Mouse (Mus musculus): ENCODE data around the gene Trappc6b.
"Not testable (repeated sequence)": the region's sequence is repeated elsewhere in the genome, so short reads cannot be mapped to it uniquely, and the experiment has no call there.

The Trappc6b gene
- long read RNA-seq, experiment 1, transcript Trappc6b-201 (6 exons, 1,255 nt), result major isoform, 56 of 71 reads
- long read RNA-seq, experiment 1, partial matches to known transcripts, result 4 of 71 reads
- long read RNA-seq, experiment 1, other reads (novel, unspliced or antisense), result 5 of 71 reads
- long read RNA-seq, experiment 2, transcript Trappc6b-201 (6 exons, 1,255 nt), result major isoform, 40 of 51 reads
- long read RNA-seq, experiment 2, partial matches to known transcripts, result 1 of 51 reads
- long read RNA-seq, experiment 2, other reads (novel, unspliced or antisense), result 6 of 51 reads

GRCm38 (mm10) chr12:59060993-59061595, at the start of gene Trappc6b:
Trappc6b (minus strand) TSS chr12:59061472.
- intact Hi-C loops (cut with DNase I), result no loop called here

GRCm38 (mm10) chr12:59107926-59108325, 46.7 kb upstream of the Trappc6b start:
- intact Hi-C loops (cut with DNase I), result no loop called here

- intact Hi-C loops (cut with DNase I), result no loop called here
Observed at GRCm38 (mm10) chr12:59106491-59106890, 45.2 kb upstream of the Trappc6b start.

DNA sequence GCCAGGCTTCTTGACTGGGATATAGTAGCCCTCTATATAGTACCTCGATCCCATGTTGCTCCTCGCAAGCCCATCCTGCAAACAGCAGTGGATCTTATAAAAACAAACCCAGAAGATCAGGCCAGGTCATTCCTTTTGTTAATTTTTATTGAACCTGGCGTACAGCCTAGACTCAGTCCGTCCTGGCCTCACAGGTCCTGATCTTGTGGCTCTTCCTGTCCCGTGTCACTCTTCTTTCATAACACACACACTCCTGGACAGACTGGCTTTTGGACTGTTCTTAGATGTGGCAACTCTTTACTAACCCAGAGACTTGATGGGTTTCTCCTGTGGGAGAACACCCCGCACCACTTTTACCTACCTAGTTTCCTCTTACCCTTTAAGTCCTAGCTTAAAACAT, 44.6 kb upstream of the Trappc6b start:
- intact Hi-C loops (cut with DNase I), result no loop called here

DNA sequence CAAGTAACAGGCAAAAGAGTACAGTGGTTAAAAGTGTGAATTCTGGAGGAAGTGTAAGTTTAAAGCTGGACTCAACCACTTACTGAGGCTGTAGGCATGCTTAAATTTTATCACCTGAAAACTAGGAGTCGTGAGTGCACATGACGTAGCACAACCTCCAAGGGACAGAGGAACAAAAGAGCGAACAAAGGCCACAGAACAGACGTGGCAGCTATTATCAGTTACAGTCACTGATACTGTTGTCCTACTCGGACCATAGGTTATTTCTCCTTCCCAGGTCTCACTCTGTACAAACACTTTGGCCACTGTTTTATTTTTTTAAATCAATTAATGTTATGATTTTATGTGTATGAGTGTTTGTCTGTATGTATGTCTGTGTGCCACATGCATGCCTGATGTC, 43.5 kb upstream of the Trappc6b start:
- intact Hi-C loops (cut with DNase I), result no loop called here

DNA sequence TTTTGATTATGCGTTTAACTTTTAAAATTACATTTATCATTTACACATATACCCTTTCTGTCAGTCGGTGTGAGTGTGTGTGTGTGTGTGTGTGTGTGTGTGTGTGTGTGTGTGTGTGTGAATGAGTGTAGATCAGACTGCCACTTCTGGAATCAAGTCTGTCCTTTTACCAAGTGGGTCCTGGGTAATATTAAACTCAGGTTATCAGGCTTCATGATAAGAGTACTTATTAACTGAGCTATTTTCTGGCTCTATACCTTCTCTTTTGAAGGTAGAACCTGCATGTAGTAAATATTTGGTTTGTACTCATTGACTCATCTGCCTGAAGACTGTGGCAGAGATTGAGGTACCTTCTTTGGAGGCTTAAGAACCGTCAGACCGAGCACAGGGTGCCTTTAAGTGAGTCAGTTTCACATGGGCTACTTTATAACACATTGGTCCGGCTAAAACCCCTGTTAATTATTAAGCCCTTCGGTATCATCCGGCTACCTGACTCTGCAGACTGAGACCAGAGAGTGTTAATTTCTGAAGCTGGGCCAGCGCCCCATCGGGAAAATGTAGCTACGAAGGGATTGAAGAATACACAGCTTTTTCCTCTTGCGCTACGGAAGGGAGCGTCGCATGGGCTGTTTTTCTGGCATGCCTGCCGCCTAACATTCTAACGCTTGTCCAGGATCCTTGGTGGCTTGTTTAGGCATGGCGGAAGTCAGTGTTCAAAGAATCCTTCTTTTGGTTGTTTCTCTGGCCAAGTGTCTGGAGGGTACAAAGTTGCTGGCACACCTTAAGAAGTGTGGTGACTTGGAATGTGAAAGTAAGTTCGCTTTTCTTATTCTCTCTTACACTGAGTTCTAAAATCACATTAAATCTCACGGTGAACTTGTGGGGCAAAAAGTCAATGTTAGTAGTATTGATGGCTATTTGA, 34.1 kb upstream of the Trappc6b start, which contains the start of gene Mia2:
TSS of gene Mia2 (plus strand) at position 696 of the 922 bp plus-strand sequence.
- intact Hi-C loops (cut with DNase I), result no loop called here

GRCm38 (mm10) chr12:59093543-59093942, 32.3 kb upstream of the Trappc6b start:
- intact Hi-C loops (cut with DNase I), result no loop called here

GRCm38 (mm10) chr12:59086171-59086570, 24.9 kb upstream of the Trappc6b start:
- intact Hi-C loops (cut with DNase I), result no loop called here

DNA sequence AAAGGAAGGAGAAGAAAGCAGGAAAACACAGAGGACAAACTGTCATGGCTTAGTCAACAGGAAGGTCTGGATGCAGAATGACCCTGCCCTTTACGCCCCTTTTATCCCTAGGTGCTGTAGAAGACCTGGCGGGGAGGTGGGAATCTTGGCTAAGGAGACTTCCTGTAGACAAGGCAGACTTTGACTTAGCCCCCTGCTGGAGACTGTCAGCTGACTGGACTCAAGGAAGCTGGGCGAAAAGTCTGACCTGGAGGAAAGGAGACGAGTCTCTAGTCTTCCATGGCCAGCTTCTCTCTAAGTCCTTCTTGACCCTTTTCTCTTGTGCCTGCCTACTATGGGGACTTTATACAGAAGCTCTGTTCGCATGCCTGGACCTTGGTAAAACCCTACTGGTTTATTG, 23.2 kb upstream of the Trappc6b start:
- intact Hi-C loops (cut with DNase I), result no loop called here

DNA sequence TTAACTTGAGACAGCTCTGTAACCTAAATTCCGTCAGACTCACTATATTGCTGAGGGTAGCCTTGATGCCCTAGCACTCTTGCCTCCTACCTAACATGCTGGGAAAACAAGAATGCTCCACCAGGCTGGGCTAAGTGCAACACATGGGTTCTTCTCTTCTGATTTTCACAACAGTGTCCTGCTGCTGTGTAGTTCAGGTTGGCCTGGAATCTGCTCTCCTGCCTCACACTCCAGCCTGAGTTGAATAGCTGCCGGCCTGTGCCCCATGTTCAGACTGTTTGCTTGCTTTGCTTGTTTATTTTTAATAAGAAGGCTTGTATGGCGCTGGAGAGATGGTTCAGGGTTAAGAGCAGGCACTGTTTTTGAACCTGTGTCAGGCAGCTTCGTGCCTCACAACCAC, 19.2 kb upstream of the Trappc6b start:
- intact Hi-C loops (cut with DNase I), result no loop called here

DNA sequence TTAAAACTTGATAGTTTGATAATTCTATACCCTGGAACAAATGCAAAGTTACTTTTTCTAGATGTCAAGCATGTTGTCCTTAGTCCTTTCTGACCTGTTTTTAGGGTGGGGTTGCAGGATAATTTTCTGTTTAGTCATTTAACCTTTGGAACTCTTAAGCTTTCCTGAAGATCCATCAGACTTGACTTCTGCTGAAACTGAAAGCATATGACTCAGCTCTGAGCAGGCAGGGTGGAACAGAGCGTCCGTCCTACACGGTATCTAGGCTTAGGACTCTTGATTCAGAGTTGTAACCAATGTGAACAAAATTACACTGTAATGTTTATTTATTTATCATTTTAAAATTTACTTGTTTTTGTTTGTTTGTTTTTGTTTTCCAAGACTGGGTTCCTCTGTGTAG, 16.6 kb upstream of the Trappc6b start:
- intact Hi-C loops (cut with DNase I), result no loop called here

DNA sequence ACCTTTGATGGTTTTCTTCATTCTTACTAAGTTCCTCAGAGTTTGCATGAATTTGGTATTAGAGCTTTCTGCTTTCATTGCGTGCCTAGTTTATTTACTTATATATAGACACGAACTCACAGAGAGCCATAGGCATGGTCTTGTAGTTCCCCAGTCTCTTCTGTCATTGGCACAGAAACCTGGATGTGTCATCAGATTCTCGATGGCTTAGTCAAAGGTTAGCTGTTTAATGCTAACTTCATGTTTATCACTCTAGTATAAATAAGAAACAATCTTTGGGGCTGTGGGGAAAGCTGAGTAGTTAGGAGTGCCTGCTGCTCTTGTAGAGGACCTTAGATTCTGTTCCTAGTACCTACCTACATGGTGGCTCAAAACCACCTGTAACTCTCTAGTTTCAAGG, 15.7 kb upstream of the Trappc6b start:
- intact Hi-C loops (cut with DNase I), result no loop called here

GRCm38 (mm10) chr12:59074052-59074451, 12.8 kb upstream of the Trappc6b start:
- intact Hi-C loops (cut with DNase I), result no loop called here

GRCm38 (mm10) chr12:59072286-59072685, 11.0 kb upstream of the Trappc6b start:
- intact Hi-C loops (cut with DNase I), result no loop called here

- intact Hi-C loops (cut with DNase I), result loop anchor here (5.0 kb wide), 2 partner anchors 64 to 149 kb away; partner anchors contain the start of gene Fbxo33
Observed at GRCm38 (mm10) chr12:59068791-59069190, 7.5 kb upstream of the Trappc6b start.

GRCm38 (mm10) chr12:59067095-59067494, 5.8 kb upstream of the Trappc6b start:
- intact Hi-C loops (cut with DNase I), result loop anchor here (5.0 kb wide), 2 partner anchors 65 to 150 kb away; partner anchors contain the start of gene Fbxo33

DNA sequence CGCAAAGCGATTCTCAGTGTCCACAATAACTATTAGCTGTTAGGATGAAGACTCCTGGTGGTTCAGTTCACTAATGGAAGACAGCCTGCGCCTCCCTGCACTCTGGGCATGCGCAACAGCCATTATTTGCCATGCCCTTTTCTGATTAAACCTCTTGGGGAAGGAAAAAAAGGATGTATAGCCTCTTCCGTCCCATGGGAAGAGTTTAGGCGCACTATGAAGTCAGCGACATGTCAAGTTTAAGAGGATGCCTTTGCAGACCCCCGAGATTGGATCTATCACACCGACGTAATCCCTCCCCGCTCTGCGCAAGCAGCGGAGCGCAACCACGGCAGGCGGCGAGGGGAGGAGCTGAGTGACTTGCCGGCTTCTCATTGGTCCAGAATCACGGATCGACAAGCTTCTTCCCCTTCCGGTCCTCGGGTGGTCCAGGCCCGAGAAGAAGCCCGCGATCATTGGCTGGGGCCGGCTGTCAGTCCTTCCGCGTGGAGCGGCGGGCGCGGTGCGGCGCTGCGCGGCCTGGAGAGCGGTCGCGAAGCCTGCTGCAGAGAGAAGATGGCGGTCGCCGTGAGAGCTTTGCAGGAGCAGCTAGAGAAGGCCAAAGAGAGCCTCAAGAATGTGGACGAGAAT, 5.3 kb upstream of the Trappc6b start, which contains the start of gene Pnn:
TSS of gene Pnn (plus strand) at position 437 of the 630 bp plus-strand sequence.
- intact Hi-C loops (cut with DNase I), result loop anchor here (5.0 kb wide), 2 partner anchors 66 to 151 kb away; partner anchors contain the start of gene Fbxo33

- intact Hi-C loops (cut with DNase I), result loop anchor here (5.0 kb wide), 2 partner anchors 67 to 152 kb away; partner anchors contain the start of gene Fbxo33
Observed at GRCm38 (mm10) chr12:59065776-59066175, 4.5 kb upstream of the Trappc6b start.

- intact Hi-C loops (cut with DNase I), result loop anchor here (5.0 kb wide), 2 partner anchors 67 to 152 kb away; partner anchors contain the start of gene Fbxo33
Observed at GRCm38 (mm10) chr12:59064837-59065236, 3.6 kb upstream of the Trappc6b start.

GRCm38 (mm10) chr12:59060322-59060721, 950 bp downstream of the Trappc6b start:
- intact Hi-C loops (cut with DNase I), result no loop called here

DNA sequence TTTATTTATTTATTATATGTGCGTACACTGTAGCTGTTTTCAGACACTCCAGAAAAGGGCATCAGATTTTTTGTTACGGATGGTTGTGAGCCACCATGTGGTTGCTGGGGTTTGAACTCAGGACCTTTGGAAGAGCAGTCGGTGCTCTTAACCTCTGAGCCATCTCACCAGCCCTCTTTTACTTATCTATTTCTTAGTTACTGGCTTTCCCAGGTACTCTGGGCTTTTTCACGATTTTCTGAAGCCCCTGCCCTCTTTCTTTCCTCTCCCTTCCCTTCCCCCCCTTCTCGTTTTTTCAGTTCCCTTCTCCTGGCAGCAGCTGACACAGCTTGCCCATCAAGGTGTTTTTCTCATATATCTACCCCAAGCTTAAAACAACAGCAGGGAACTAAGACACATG, 3.0 kb downstream of the Trappc6b start:
- intact Hi-C loops (cut with DNase I), result not testable (repeated sequence)

Data from adrenal gland (tissue).